ENCODE assay signal across 21 mouse cellular contexts in genomic region chr13:29221646-29222045, GRCm38 (mm10).
DNase-seq lines count a peak whose midpoint lies in the region; ATAC-seq lines count a peak whose summit lies in the region.
"Had no signal": no experiment of that assay in that cellular context is flagged by ENCODE, and none has a peak within 500 bp of the region (broad histone marks: within the 10 kb centered on the region; RNA-seq: fewer than 3 reads in every experiment).

No protein-coding gene starts in this region.

- 0 out of 2 replicates have a peak, but pooled peaks cover 3% of the 10 kb centered on the region for H3K9me3 ChIP-seq in hindbrain, embryonic 10.5 days
- no peaks in the 10 kb centered on the region for H3K9me3 ChIP-seq in hindbrain, embryonic 16.5 days (ENCODE audit: control insufficient read depth, low read length)
- H3K9me3 ChIP-seq in hindbrain, embryonic 13.5 days: no peaks in the 10 kb centered on the region
- no peaks in the 10 kb centered on the region; the same call in 1 of the 2 replicates for H3K9me3 ChIP-seq in midbrain, embryonic 11.5 days (ENCODE audit: control insufficient read depth, low read length)

- DNase-seq in hindbrain, embryonic 10.5 days (ENCODE audit: low spot score): no peak
- peak; percentile 82 for DNase-seq in midbrain, embryonic 11.5 days (ENCODE audit: low spot score, missing footprints)
- DNase-seq in retina, postnatal 1 day: peak; percentile 66
- no peak for DNase-seq in layer of hippocampus, postnatal 36 days
- no peak for DNase-seq in cerebellum, adult 8-10 months
- DNase-seq: adrenal gland, adult 8-10 months; gastrocnemius, postnatal 10 days; heart, adult 11 months; heart, postnatal 14 days; kidney, adult 2 months; kidney, postnatal 10 days; right cerebral cortex, adult 18-20 months had no signal

- no peak for ATAC-seq in hindbrain, embryonic 16.5 days
- ATAC-seq in hindbrain, embryonic 13.5 days (ENCODE audit: low FRiP score): no peak
- ATAC-seq in midbrain, embryonic 11.5 days (ENCODE audit: low FRiP score): peak; percentile 28; the same call in 1 of the 2 replicates
- ATAC-seq: inflammation-experienced regulatory T-cells, adult 6 months; lung, postnatal 0 days had no signal

- WGBS in hindbrain, embryonic 10.5 days: 40% methylated on average over 5 of the region's 5 CpGs
- WGBS in hindbrain, embryonic 16.5 days: 28% methylated on average over 5 of the region's 5 CpGs
- WGBS in hindbrain, embryonic 13.5 days: 14% methylated on average over 5 of the region's 5 CpGs
- WGBS in midbrain, embryonic 11.5 days: 30% methylated on average over 5 of the region's 5 CpGs

- no peak overlapping the region for H3K9ac ChIP-seq in hindbrain, embryonic 16.5 days (ENCODE audit: low read depth, low read length)
- no peak overlapping the region for H3K9ac ChIP-seq in hindbrain, embryonic 13.5 days
- 0 out of 2 replicates have a peak overlapping the region, but pooled peaks have one; percentile 16 for H3K9ac ChIP-seq in midbrain, embryonic 11.5 days (ENCODE audit: low read length)
- H3K9ac ChIP-seq: heart, embryonic 12.5 days; limb, embryonic 15.5 days had no signal

- H3K4me2 ChIP-seq in hindbrain, embryonic 16.5 days (ENCODE audit: low read length): no peak overlapping the region
- H3K4me2 ChIP-seq in hindbrain, embryonic 13.5 days: no peak overlapping the region
- no peak overlapping the region for H3K4me2 ChIP-seq in midbrain, embryonic 11.5 days
- H3K4me2 ChIP-seq: limb, embryonic 15.5 days had no signal

- H3K4me3 ChIP-seq in hindbrain, embryonic 10.5 days: no peak overlapping the region
- H3K4me3 ChIP-seq in hindbrain, embryonic 16.5 days (ENCODE audit: low read length): no peak overlapping the region
- no peak overlapping the region for H3K4me3 ChIP-seq in hindbrain, embryonic 13.5 days
- no peak overlapping the region for H3K4me3 ChIP-seq in midbrain, embryonic 11.5 days (ENCODE audit: low read depth, low read length)
- H3K4me3 ChIP-seq: heart, embryonic 12.5 days; limb, embryonic 15.5 days; megakaryocyte, embryonic 14.5 days; myocyte had no signal

- peak overlapping the region; percentile 67 for H3K27ac ChIP-seq in hindbrain, embryonic 10.5 days
- no peak overlapping the region for H3K27ac ChIP-seq in hindbrain, embryonic 16.5 days (ENCODE audit: low read depth, low read length)
- peak overlapping the region; percentile 67 for H3K27ac ChIP-seq in hindbrain, embryonic 13.5 days
- no peak overlapping the region for H3K27ac ChIP-seq in midbrain, embryonic 11.5 days (ENCODE audit: low read depth, low read length)
- H3K27ac ChIP-seq: limb, embryonic 15.5 days; stomach, postnatal 0 days had no signal

- no peaks in the 10 kb centered on the region for H3K36me3 ChIP-seq in hindbrain, embryonic 10.5 days
- H3K36me3 ChIP-seq in hindbrain, embryonic 16.5 days (ENCODE audit: control insufficient read depth, insufficient read depth, low read length): no peaks in the 10 kb centered on the region
- H3K36me3 ChIP-seq in hindbrain, embryonic 13.5 days: no peaks in the 10 kb centered on the region
- H3K36me3 ChIP-seq in midbrain, embryonic 11.5 days (ENCODE audit: control insufficient read depth, insufficient read depth, low read length): no peaks in the 10 kb centered on the region
- H3K36me3 ChIP-seq: heart, embryonic 12.5 days; limb, embryonic 15.5 days had no signal

- peaks cover 7% of the 10 kb centered on the region; the same call in 1 of the 2 replicates for H3K27me3 ChIP-seq in hindbrain, embryonic 10.5 days (ENCODE audit: insufficient read depth, poor library complexity, severe bottlenecking)
- H3K27me3 ChIP-seq in hindbrain, embryonic 16.5 days (replicated peaks; ENCODE audit: control insufficient read depth, insufficient read depth, low read length): no peaks in the 10 kb centered on the region
- no peaks in the 10 kb centered on the region for H3K27me3 ChIP-seq in hindbrain, embryonic 13.5 days
- no peaks in the 10 kb centered on the region for H3K27me3 ChIP-seq in midbrain, embryonic 11.5 days (ENCODE audit: control insufficient read depth, insufficient read depth, low read length)
- H3K27me3 ChIP-seq: heart, embryonic 12.5 days; limb, embryonic 15.5 days; megakaryocyte, embryonic 14.5 days had no signal

- H3K4me1 ChIP-seq in hindbrain, embryonic 10.5 days (replicated peaks): peaks cover 21% of the 10 kb centered on the region
- peaks cover 12% of the 10 kb centered on the region for H3K4me1 ChIP-seq in hindbrain, embryonic 16.5 days (ENCODE audit: control insufficient read depth, insufficient read depth, low read depth, low read length)
- peaks cover 22% of the 10 kb centered on the region for H3K4me1 ChIP-seq in hindbrain, embryonic 13.5 days (replicated peaks)
- peaks cover 18% of the 10 kb centered on the region for H3K4me1 ChIP-seq in midbrain, embryonic 11.5 days (ENCODE audit: control insufficient read depth, insufficient read depth, low read length)
- H3K4me1 ChIP-seq: limb, embryonic 15.5 days; megakaryocyte, embryonic 14.5 days had no signal

Comparison
In these comparisons a context has a peak if more than half of its experiments do, and no peak if none do; other contexts are left out.
1. H3K27ac ChIP-seq: peak in hindbrain, embryonic 10.5 days (single experiment) and hindbrain, embryonic 13.5 days (single experiment); none in hindbrain, embryonic 16.5 days (single experiment) and midbrain, embryonic 11.5 days (single experiment).
2. DNase-seq: peak in midbrain, embryonic 11.5 days (single experiment) and retina, postnatal 1 day (single experiment); none in hindbrain, embryonic 10.5 days (single experiment), layer of hippocampus, postnatal 36 days (0 of 2) and cerebellum, adult 8-10 months (single experiment).